Mouse (Mus musculus) stomach, embryonic 16.5 days (tissue): ENCODE measurements around the gene Gps2. TPM values are rescaled to one million over a fixed set of nuclear protein-coding genes. Genes with fewer than 3 reads are reported as not detected.

Experiments
- ATAC-seq: fragments of 200-750 bp; cut with Nextera tagmentation; 2 replicates; pipeline ENCODE4 v1.8.0; 2017; ENCODE audit warnings: moderate number of reproducible peaks, moderate TSS enrichment; ENCODE audit not compliant: insufficient read depth, low FRiP score
- H3K27ac ChIP-seq: fragments of 300-500 bp; sonication (generic); 2 replicates; pipeline ENCODE4 v1.5.1; 2014; ENCODE audit warnings: low read length
- H3K27me3 ChIP-seq: fragments of 300-500 bp; sonication (generic); 2 replicates; pipeline ENCODE4 v1.6.1; 2014; ENCODE audit warnings: low read length, control low read depth, mixed read lengths; ENCODE audit not compliant: control insufficient read depth, insufficient read depth
- H3K36me3 ChIP-seq: fragments of 300-500 bp; sonication (generic); 2 replicates; pipeline ENCODE4 v1.6.1; 2014; ENCODE audit warnings: low read length; ENCODE audit not compliant: control insufficient read depth, insufficient read depth
- H3K4me1 ChIP-seq: fragments of 300-500 bp; sonication (generic); 2 replicates; pipeline ENCODE4 v1.6.1; 2014; ENCODE audit warnings: low read length, control low read depth, mixed read lengths; ENCODE audit not compliant: control insufficient read depth, insufficient read depth
- H3K4me2 ChIP-seq: fragments of 300-500 bp; sonication (generic); 2 replicates; pipeline ENCODE4 v1.6.1; 2014; ENCODE audit warnings: low read depth, low read length, mixed read lengths
- H3K4me3 ChIP-seq: fragments of 300-500 bp; sonication (generic); replicated peaks from 2 replicates; pipeline ENCODE4 v1.5.1; 2014; ENCODE audit warnings: mild to moderate bottlenecking, low read length
- H3K9ac ChIP-seq: fragments of 300-500 bp; sonication (generic); 2 replicates; pipeline ENCODE4 v1.6.1; 2014; ENCODE audit warnings: low read length
- H3K9me3 ChIP-seq: fragments of 300-500 bp; sonication (generic); replicated peaks from 2 replicates; pipeline ENCODE4 v1.6.1; 2016; ENCODE audit warnings: low read length, control low read depth; ENCODE audit not compliant: control insufficient read depth
- WGBS: fragments of 180-500 bp; shearing (Covaris S2); extraction: QIAGEN DNeasy Blood & Tissue Kit; methylation state at CpG from one replicate; pipeline ENCODE4 v1.1.7; 2014; 5-methylcytosine and 5-hydroxymethylcytosine counted together
- polyA plus RNA-seq: library from polyadenylated mRNA; unstranded; fragments of >200 nt; fragmentation: Nextera tagmentation; extraction: Ambion mirVana; gene quantifications from 2 replicates; pipeline ENCODE4 v1.2.1, GENCODE M21; 2015

Gene Gps2
- polyA plus RNA-seq, 1 experiment from 2014 or later = 63.4 TPM

GRCm38 (mm10) chr11:69876867-69877266 is 36.8 kb upstream of the Gps2 start:
- no peak overlapping the region for H3K4me3 ChIP-seq

GRCm38 (mm10) chr11:69877878-69878277 is 35.8 kb upstream of the Gps2 start, which contains the start of gene Tmem95:
Gene Tmem95, minus strand, starts transcription at chr11:69878018.
- ATAC-seq = no peak
- Histone ChIP-seq H3K9me3 (no peaks in the 10 kb centered on the region), H3K9ac (peak within 1 kb of the TSS; percentile 72; the same call in 1 of the 2 replicates), H3K4me2 (peak within 1 kb of the TSS; percentile 85), H3K4me1 (peaks cover 51% of the 10 kb centered on the region), H3K4me3 (peak within 1 kb of the TSS; percentile 54; the same call in 1 of the 2 replicates), H3K27me3 (no peaks in the 10 kb centered on the region), H3K27ac (peak within 1 kb of the TSS; percentile 92), H3K36me3 (no peaks in the 10 kb centered on the region)
- WGBS = 80% methylated on average over 11 of the region's 11 CpGs

More at GRCm38 (mm10) chr11:69876867-69877266, 36.8 kb upstream of the Gps2 start:
- 8% methylated on average over 12 of the region's 12 CpGs for WGBS
- Histone ChIP-seq H3K4me2 (peak overlapping the region; percentile 36), H3K27ac (peak overlapping the region; percentile 92), H3K27me3 (no peaks in the 10 kb centered on the region), H3K9me3 (no peaks in the 10 kb centered on the region), H3K36me3 (no peaks in the 10 kb centered on the region), H3K9ac (0 out of 2 replicates have a peak overlapping the region, but pooled peaks have one; percentile 6), H3K4me1 (peaks cover 48% of the 10 kb centered on the region)
- peak; percentile 22; the same call in 1 of the 2 replicates for ATAC-seq

- peaks cover 51% of the 10 kb centered on the region for H3K4me1 ChIP-seq
- H3K27me3 ChIP-seq = no peaks in the 10 kb centered on the region
- WGBS = 76% methylated on average over 3 of the region's 3 CpGs
- ATAC-seq = no peak
- H3K4me2 ChIP-seq = peak overlapping the region; percentile 85; the same call in 1 of the 2 replicates
- peak overlapping the region; percentile 54; the same call in 1 of the 2 replicates for H3K4me3 ChIP-seq
- 0 out of 2 replicates have a peak overlapping the region, but pooled peaks have one; percentile 72 for H3K9ac ChIP-seq
- peak overlapping the region; percentile 92 for H3K27ac ChIP-seq
- H3K9me3 ChIP-seq = no peaks in the 10 kb centered on the region
- H3K36me3 ChIP-seq = no peaks in the 10 kb centered on the region
These were observed 35.3 kb upstream of the Gps2 start for GRCm38 (mm10) chr11:69878399-69878798.

- 78% methylated on average over 6 of the region's 6 CpGs for WGBS
- H3K27me3 ChIP-seq = no peaks in the 10 kb centered on the region
- no peaks in the 10 kb centered on the region for H3K9me3 ChIP-seq
- peak overlapping the region; percentile 92 for H3K27ac ChIP-seq
- peak overlapping the region; percentile 72; the same call in 1 of the 2 replicates for H3K9ac ChIP-seq
- H3K36me3 ChIP-seq = no peaks in the 10 kb centered on the region
- peaks cover 51% of the 10 kb centered on the region for H3K4me1 ChIP-seq
- H3K4me2 ChIP-seq = peak overlapping the region; percentile 85
- ATAC-seq = no peak
- H3K4me3 ChIP-seq = peak overlapping the region; percentile 54
These were observed 34.7 kb upstream of the Gps2 start for GRCm38 (mm10) chr11:69878952-69879351.

- H3K9me3 ChIP-seq = no peaks in the 10 kb centered on the region
- H3K4me2 ChIP-seq = peak overlapping the region; percentile 85
- H3K4me1 ChIP-seq = peaks cover 51% of the 10 kb centered on the region
- peak overlapping the region; percentile 72 for H3K9ac ChIP-seq
- no peaks in the 10 kb centered on the region for H3K27me3 ChIP-seq
- ATAC-seq = no peak
- WGBS = 50% methylated on average over 15 of the region's 15 CpGs
- peak overlapping the region; percentile 54 for H3K4me3 ChIP-seq
- H3K36me3 ChIP-seq = no peaks in the 10 kb centered on the region
- H3K27ac ChIP-seq = peak overlapping the region; percentile 92; the same call in 1 of the 2 replicates
These were observed 34.0 kb upstream of the Gps2 start for GRCm38 (mm10) chr11:69879711-69880110.

- ATAC-seq = peak; percentile 38
- under 1% methylated on average over 18 of the region's 18 CpGs for WGBS
- Histone ChIP-seq H3K4me3 (peak overlapping the region; percentile 54), H3K9ac (peak overlapping the region; percentile 72), H3K27ac (peak overlapping the region; percentile 92), H3K27me3 (no peaks in the 10 kb centered on the region), H3K9me3 (no peaks in the 10 kb centered on the region), H3K4me2 (peak overlapping the region; percentile 85), H3K36me3 (no peaks in the 10 kb centered on the region), H3K4me1 (peaks cover 49% of the 10 kb centered on the region)
These were observed 33.2 kb upstream of the Gps2 start for GRCm38 (mm10) chr11:69880506-69880852.

- ATAC-seq = peak; percentile 87
- Histone ChIP-seq H3K4me2 (peak within 1 kb of the TSS; percentile 85), H3K27me3 (no peaks in the 10 kb centered on the region), H3K36me3 (no peaks in the 10 kb centered on the region), H3K27ac (peak within 1 kb of the TSS; percentile 92), H3K4me3 (peak within 1 kb of the TSS; percentile 54), H3K9me3 (no peaks in the 10 kb centered on the region), H3K4me1 (peaks cover 44% of the 10 kb centered on the region), H3K9ac (peak within 1 kb of the TSS; percentile 72)
- 0% methylated on average over 46 of the region's 46 CpGs for WGBS
These were observed 32.7 kb upstream of the Gps2 start, which contains the start of gene Kctd11 for GRCm38 (mm10) chr11:69880853-69881603. Gene Kctd11, minus strand, starts transcription at chr11:69881406.

GRCm38 (mm10) chr11:69881787-69882670 is 31.7 kb upstream of the Gps2 start:
- Histone ChIP-seq H3K4me3 (peak overlapping the region; percentile 54), H3K9ac (peak overlapping the region; percentile 72), H3K9me3 (no peaks in the 10 kb centered on the region), H3K27ac (peak overlapping the region; percentile 92), H3K4me2 (peak overlapping the region; percentile 85), H3K4me1 (peaks cover 38% of the 10 kb centered on the region), H3K36me3 (no peaks in the 10 kb centered on the region), H3K27me3 (no peaks in the 10 kb centered on the region)
- 55% methylated on average over 21 of the region's 21 CpGs for WGBS
- ATAC-seq = no peak
